Mouse (Mus musculus) liver, embryonic 16.5 days (tissue): ENCODE measurements at regions not wholly inside any gene's neighbourhood (a gene's known extent, or its start where the extent isn't known, plus 50 kb on each side); places are given as distances from the start of the nearest gene placed in this dataset.

ENCODE experiments used
- ATAC-seq: fragments of 200-750 bp; cut with Nextera tagmentation; 2 replicates; pipeline ENCODE4 v1.8.0; 2017; ENCODE audit warnings: low read depth, mild to moderate bottlenecking, moderate number of reproducible peaks, moderate library complexity
- H3K27ac ChIP-seq: fragments of 300-500 bp; sonication (generic); 2 replicates; pipeline ENCODE4 v1.5.1; 2014; ENCODE audit warnings: mild to moderate bottlenecking, low read length
- H3K27me3 ChIP-seq: fragments of 300-500 bp; sonication (generic); 2 replicates; pipeline ENCODE4 v1.6.1; 2014; ENCODE audit warnings: low read depth, low read length, mixed read lengths; ENCODE audit not compliant: control insufficient read depth, insufficient read depth
- H3K36me3 ChIP-seq: fragments of 300-500 bp; sonication (generic); 2 replicates; pipeline ENCODE4 v1.6.1; 2014; ENCODE audit warnings: mild to moderate bottlenecking; ENCODE audit not compliant: control insufficient read depth, insufficient read depth
- H3K4me1 ChIP-seq: fragments of 300-500 bp; sonication (generic); 2 replicates; pipeline ENCODE4 v1.6.1; 2014; ENCODE audit warnings: low read depth, low read length, mixed read lengths; ENCODE audit not compliant: control insufficient read depth
- H3K4me2 ChIP-seq: fragments of 300-500 bp; sonication (generic); 2 replicates; pipeline ENCODE4 v1.6.1; 2014; ENCODE audit warnings: low read depth, low read length, mixed read lengths
- H3K4me3 ChIP-seq: fragments of 300-500 bp; sonication (generic); 2 replicates; pipeline ENCODE4 v1.5.1; 2014; ENCODE audit warnings: low read depth, mild to moderate bottlenecking, low read length
- H3K9ac ChIP-seq: fragments of 300-500 bp; sonication (generic); 2 replicates; pipeline ENCODE4 v1.6.1; 2014; ENCODE audit warnings: low read depth, low read length
- H3K9me3 ChIP-seq: fragments of 300-500 bp; sonication (generic); replicated peaks from 2 replicates; pipeline ENCODE4 v1.6.1; 2016; ENCODE audit warnings: low read length; ENCODE audit not compliant: control insufficient read depth
- WGBS: fragments of 180-500 bp; shearing (Covaris S2); extraction: QIAGEN DNeasy Blood & Tissue Kit; methylation state at CpG from one replicate; pipeline ENCODE4 v1.1.7; 2014; ENCODE audit not compliant: insufficient replicate concordance; 5-methylcytosine and 5-hydroxymethylcytosine counted together

- Histone ChIP-seq H3K9ac (no peak overlapping the region), H3K27me3 (no peaks in the 10 kb centered on the region), H3K4me3 (no peak overlapping the region), H3K36me3 (no peaks in the 10 kb centered on the region), H3K27ac (no peak overlapping the region), H3K4me2 (no peak overlapping the region), H3K9me3 (no peaks in the 10 kb centered on the region), H3K4me1 (no peaks in the 10 kb centered on the region)
- WGBS = 70% methylated on average over 6 of the region's 6 CpGs
- no peak for ATAC-seq
These were observed 243.5 kb downstream of the Cd83 start for GRCm38 (mm10) chr13:44028081-44028480.

GRCm38 (mm10) chr13:44030590-44030989 is 246.0 kb downstream of the Cd83 start:
- Histone ChIP-seq H3K9ac (no peak overlapping the region), H3K36me3 (no peaks in the 10 kb centered on the region), H3K4me2 (no peak overlapping the region), H3K4me3 (no peak overlapping the region), H3K4me1 (no peaks in the 10 kb centered on the region), H3K27me3 (no peaks in the 10 kb centered on the region), H3K27ac (no peak overlapping the region), H3K9me3 (no peaks in the 10 kb centered on the region)
- no peak for ATAC-seq
- WGBS = 14% methylated on average over 5 of the region's 5 CpGs

- Histone ChIP-seq H3K4me3 (no peak overlapping the region), H3K36me3 (no peaks in the 10 kb centered on the region), H3K9ac (no peak overlapping the region), H3K9me3 (no peaks in the 10 kb centered on the region), H3K4me2 (no peak overlapping the region), H3K27ac (no peak overlapping the region), H3K27me3 (no peaks in the 10 kb centered on the region), H3K4me1 (no peaks in the 10 kb centered on the region)
- 69% methylated on average over 8 of the region's 8 CpGs for WGBS
- ATAC-seq = no peak
These were observed 253.3 kb downstream of the Cd83 start for GRCm38 (mm10) chr13:44037774-44038294.

- H3K27ac ChIP-seq = no peak overlapping the region
- no peak overlapping the region for H3K4me2 ChIP-seq
- H3K4me1 ChIP-seq = no peaks in the 10 kb centered on the region
- ATAC-seq = no peak
- no peaks in the 10 kb centered on the region for H3K27me3 ChIP-seq
- H3K9ac ChIP-seq = no peak overlapping the region
- no peaks in the 10 kb centered on the region for H3K9me3 ChIP-seq
- no peak overlapping the region for H3K4me3 ChIP-seq
- H3K36me3 ChIP-seq = no peaks in the 10 kb centered on the region
- WGBS = 56% methylated on average over 7 of the region's 7 CpGs
These were observed 253.7 kb downstream of the Cd83 start for GRCm38 (mm10) chr13:44038322-44038721.

- no peak overlapping the region for H3K4me2 ChIP-seq
- 61% methylated on average over 7 of the region's 7 CpGs for whole genome bisulfite sequencing
- H3K36me3 ChIP-seq = no peaks in the 10 kb centered on the region
- H3K27me3 ChIP-seq = no peaks in the 10 kb centered on the region
- no peak overlapping the region for H3K4me3 ChIP-seq
- no peaks in the 10 kb centered on the region for H3K9me3 ChIP-seq
- ATAC-seq = no peak
- H3K9ac ChIP-seq = no peak overlapping the region
- no peaks in the 10 kb centered on the region for H3K4me1 ChIP-seq
- no peak overlapping the region for H3K27ac ChIP-seq
These were observed 256.1 kb downstream of the Cd83 start for GRCm38 (mm10) chr13:44040640-44041039.

- Histone ChIP-seq H3K4me1 (no peaks in the 10 kb centered on the region), H3K27me3 (no peaks in the 10 kb centered on the region), H3K9me3 (no peaks in the 10 kb centered on the region), H3K9ac (no peak overlapping the region), H3K27ac (no peak overlapping the region), H3K4me3 (no peak overlapping the region), H3K36me3 (no peaks in the 10 kb centered on the region), H3K4me2 (no peak overlapping the region)
- ATAC-seq = no peak
- WGBS = 42% methylated on average over 9 of the region's 9 CpGs
These were observed 258.3 kb downstream of the Cd83 start for GRCm38 (mm10) chr13:44042730-44043493.

- Histone ChIP-seq H3K9me3 (no peaks in the 10 kb centered on the region), H3K9ac (no peak overlapping the region), H3K4me1 (no peaks in the 10 kb centered on the region), H3K36me3 (no peaks in the 10 kb centered on the region), H3K4me2 (no peak overlapping the region), H3K27ac (no peak overlapping the region), H3K4me3 (no peak overlapping the region), H3K27me3 (no peaks in the 10 kb centered on the region)
- 36% methylated on average over 5 of the region's 5 CpGs for WGBS
- ATAC-seq = no peak
These were observed 258.9 kb downstream of the Cd83 start for GRCm38 (mm10) chr13:44043494-44043885.

GRCm38 (mm10) chr13:44044546-44045216 is 260.1 kb downstream of the Cd83 start:
- Histone ChIP-seq H3K27me3 (no peaks in the 10 kb centered on the region), H3K4me3 (no peak overlapping the region), H3K9me3 (no peaks in the 10 kb centered on the region), H3K4me2 (no peak overlapping the region), H3K36me3 (no peaks in the 10 kb centered on the region), H3K27ac (no peak overlapping the region), H3K9ac (no peak overlapping the region), H3K4me1 (no peaks in the 10 kb centered on the region)
- WGBS = 65% methylated on average over 23 of the region's 23 CpGs
- no peak for ATAC-seq

GRCm38 (mm10) chr13:44046436-44046835 is 261.9 kb downstream of the Cd83 start:
- Histone ChIP-seq H3K9me3 (no peaks in the 10 kb centered on the region), H3K9ac (no peak overlapping the region), H3K36me3 (no peaks in the 10 kb centered on the region), H3K4me1 (no peaks in the 10 kb centered on the region), H3K4me3 (no peak overlapping the region), H3K27me3 (no peaks in the 10 kb centered on the region), H3K4me2 (no peak overlapping the region), H3K27ac (no peak overlapping the region)
- no peak for ATAC-seq
- 15% methylated on average over 2 of the region's 2 CpGs for WGBS
